Mouse (Mus musculus): ENCODE results near the gene Il15ra.

DNA sequence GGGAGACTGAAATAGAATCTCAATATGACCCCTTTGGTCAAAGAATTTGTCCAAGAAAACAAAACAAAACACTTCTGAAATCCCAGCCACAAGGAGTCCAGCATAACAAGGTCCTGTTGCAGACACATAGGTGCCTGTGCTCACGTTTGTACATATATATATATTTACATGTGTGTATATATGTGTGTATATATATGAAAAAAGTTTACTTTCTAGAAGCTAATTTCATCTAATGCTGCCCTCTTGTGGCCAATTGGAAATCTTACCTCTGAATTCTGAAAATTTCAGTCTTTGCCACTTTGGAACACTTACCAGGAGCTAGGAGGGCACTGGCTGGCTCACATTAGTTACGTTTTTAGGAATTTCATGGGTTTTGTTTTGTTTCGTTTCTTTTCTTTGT is 17.7 kb upstream of the Il15ra start:
- no peak for TF ChIP-seq TAL1 (IDR thresholded peaks at IDR 0.05; ENCODE audit: low read length)
- TF ChIP-seq GATA1 (IDR thresholded peaks at IDR 0.05; ENCODE audit: low read length): no peak

Data from erythroblast, embryonic 14.5 days (primary cell).